Mouse (Mus musculus) gastrocnemius, postnatal 36 days (tissue): Measurements from ENCODE around the gene Zfp664. TPM values are rescaled to one million over a fixed set of nuclear protein-coding genes. Genes with fewer than 3 reads are reported as not detected.

Experiments
- total RNA-seq, 2 experiments: library from RNA; stranded (reverse); gene quantifications; 2 replicates each; pipeline ENCODE4 v1.2.3; 2021

The Zfp664 gene
- total RNA-seq, 2 experiments from 2014 or later, result 18.9 to 20.0 TPM

Other genes with a start within 250 kb of the Zfp664 start
- 10 to 100 TPM; 28.4 to 30.6 TPM for gene Atp6v0a2, start 234.1 kb upstream of the Zfp664 start, total RNA-seq
- gene Dnah10, start 137.6 kb upstream of the Zfp664 start, total RNA-seq, result under 1 TPM in 1 of 2 experiments, not detected in 1; 0.02 TPM
- under 1 TPM; 0.10 to 0.27 TPM for gene Ccdc92, start 267 bp upstream of the Zfp664 start, total RNA-seq
- under 1 TPM in 1 of 2 experiments, not detected in 1; 0.15 TPM for gene Rflna, start 140.5 kb downstream of the Zfp664 start, total RNA-seq